Mouse (Mus musculus) neural tube, embryonic 10.5 days (tissue): ENCODE measurements at regions not wholly inside any gene's neighbourhood (a gene's known extent, or its start where the extent isn't known, plus 50 kb on each side); places are given as distances from the start of the nearest gene placed in this dataset.

ENCODE experiments used
- DNase-seq: peaks from one replicate; pipeline ENCODE4 v3.0.0-alpha.2; 2017; ENCODE audit warnings: low spot score; ENCODE audit errors: extremely low spot score

DNA sequence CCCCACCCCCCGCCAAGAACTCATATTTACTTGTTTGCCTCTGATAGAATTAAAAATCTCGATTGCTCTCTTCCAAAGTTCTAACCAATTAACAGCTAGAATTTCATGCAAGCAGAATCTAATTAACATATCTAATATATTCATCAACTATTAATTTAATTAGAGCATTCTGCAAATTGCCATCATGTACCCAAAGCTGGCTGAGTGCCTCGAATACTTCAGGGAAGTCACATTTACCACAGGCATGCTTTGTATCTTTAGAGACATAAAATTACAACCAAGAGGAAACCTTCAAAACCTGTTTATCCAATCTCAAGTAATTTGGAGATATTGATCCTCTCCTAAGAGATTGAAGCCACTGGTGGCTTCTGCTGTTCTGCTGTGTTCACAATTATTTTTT is 401.6 kb upstream of the Nmur2 start:
- no peak for DNase-seq

DNA sequence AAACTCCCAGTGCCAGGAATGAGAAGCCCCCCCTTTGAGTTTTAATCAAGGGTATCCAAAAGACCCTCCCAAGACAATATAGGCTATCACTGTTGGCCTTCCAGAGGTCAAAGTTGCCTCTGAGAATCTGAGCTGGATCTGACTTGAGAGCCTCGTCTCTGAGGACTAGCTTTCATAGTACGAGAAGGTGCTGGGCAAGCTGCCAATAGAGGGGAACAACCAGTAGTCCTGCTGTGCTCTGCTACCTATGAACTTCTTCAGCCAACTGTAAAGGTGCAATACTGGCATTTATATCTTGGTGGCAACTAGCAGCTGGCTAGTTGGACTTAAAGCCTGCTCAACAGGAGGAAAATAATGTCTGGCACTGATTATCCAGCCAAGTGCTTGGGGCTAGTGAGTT is 400.3 kb upstream of the Nmur2 start:
- no peak for DNase-seq

DNA sequence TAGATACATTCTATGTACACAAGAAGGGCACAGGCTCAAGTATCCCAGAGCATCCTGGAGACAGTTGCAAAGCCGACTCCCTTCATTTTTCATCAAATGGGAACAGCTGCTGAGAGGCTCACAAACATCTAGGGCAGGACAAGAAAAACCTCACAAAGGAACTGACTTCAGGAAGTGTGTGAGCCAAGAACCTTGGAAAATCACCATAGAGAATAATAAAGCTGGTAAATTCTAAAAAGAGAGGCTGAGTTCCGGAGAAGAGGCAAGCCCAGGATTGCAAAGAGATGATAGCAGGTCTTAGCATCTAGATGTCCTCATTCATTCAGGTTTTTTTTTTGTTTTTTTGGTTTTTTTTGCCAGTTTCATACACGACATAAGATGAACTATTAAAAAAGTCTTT is 390.3 kb upstream of the Nmur2 start:
- DNase-seq = no peak

DNA sequence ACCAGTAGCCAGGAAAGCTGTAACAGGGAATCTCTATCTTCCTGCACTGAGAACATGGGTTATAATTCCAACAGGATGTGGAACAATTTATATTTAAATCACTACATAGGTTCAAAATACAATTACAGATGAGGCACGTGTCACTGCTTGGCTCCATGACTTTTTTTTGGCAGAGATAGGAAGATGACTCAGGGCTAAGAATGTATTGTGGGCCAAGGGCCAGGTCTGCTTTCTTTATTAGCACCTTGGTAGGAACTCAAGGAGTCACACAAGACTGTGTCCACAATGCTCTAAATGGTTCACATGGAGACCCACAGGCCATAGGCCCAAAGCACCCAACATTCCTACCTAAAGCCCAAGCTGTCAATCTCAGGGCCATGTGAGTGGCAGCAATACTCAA is 344.0 kb upstream of the Nmur2 start:
- no peak for DNase-seq

DNA sequence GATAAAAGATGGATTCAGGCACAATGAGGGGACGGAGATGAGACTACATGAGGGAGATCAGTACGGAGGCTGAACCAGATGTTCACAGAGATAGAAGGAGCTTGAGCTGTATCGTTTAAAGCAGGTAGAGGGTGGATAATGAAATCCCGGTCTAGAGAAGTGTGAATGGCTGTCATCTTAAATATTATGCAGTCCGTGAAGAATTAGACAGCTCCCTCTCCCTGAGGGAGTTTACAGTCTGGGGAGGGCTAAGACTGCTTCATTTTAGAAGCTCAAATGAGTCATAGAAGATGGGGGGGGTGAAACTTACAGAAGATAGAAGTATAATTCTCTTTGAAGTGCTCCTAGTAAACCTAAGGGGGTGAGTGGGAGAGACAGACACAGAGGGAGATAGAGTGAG is 336.7 kb upstream of the Nmur2 start:
- no peak for DNase-seq

DNA sequence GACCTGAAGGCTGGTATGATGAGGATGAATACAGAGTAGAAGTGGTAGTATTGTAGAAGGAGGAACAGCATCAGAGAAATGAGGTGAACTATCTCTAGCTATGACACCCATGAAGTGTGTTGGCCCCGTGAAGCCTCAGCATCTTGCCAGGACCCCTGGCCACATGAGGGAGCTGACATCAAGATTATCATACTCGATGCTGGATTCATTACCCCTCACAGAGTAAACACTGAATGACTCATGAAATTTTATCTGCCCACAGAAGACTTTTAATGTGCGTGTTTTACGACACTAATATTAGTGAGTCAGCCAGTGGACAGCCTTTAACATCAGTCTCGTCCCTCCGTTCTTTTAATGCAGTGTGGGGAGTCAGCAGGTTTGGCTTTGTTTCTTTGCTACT is 333.5 kb upstream of the Nmur2 start:
- DNase-seq = no peak

DNA sequence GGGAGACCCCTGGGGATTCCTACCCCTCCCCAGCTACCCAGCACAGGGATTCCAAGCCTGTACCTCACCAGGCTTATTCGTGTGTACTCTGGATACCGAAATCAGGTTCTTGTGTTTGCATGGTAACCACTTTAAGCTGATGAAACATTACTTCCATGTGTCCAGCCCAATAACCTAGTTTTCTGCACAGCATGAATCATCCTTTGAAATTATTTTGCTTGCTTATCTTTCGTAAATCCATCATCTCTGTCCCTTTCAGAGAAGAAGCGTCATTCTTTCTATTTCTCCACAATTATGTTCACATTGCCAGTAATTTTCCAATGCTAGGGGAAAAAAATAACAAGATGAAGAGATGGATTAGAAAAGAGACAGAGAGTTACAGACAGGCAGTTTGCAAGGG is 332.8 kb upstream of the Nmur2 start:
- DNase-seq = no peak

DNA sequence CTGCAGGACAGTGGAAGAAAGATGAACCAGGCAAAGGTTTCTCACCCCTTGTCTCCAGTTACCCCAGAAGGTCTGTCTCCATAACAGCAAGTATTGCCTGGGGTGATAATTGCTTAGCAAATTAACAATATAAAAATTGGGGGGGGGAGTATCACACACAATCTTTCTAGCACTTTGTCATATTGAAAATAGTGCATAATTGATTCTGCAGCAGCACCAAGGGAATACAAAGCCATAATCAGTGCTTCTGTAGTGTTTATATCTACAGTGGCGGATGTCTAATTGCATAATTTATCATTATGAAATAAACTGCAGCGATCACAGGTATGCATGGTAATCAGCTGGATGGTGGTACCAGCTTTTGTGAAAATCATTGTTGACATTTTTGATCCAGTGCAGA is 316.9 kb upstream of the Nmur2 start:
- no peak for DNase-seq

DNA sequence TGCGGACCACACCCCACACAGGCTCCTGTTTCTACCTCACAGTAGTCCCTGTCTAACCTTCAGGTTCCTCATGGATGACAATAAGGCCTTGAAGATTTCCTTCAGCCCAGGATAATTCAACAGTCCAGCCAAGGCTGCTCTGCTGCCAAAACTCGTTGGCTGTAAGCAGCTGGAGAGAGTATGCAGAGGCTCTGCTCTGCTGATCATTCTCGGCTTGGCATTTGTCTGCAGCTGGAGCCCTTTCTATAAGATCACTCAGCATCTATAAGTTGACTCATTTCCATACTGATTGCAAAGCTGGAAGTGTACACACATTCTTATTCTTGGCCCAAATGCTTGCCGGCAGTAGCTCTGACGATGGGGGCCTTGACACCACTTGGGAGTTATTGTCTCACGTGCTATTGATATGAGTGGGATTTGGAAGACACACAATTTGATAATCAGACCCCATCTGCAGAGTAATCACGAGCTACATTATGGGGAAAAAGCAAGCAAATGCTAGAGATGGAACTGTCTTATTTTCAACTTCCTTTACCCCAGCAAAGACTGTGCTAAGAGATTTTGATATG is 311.1 kb upstream of the Nmur2 start:
- DNase-seq = no peak

DNA sequence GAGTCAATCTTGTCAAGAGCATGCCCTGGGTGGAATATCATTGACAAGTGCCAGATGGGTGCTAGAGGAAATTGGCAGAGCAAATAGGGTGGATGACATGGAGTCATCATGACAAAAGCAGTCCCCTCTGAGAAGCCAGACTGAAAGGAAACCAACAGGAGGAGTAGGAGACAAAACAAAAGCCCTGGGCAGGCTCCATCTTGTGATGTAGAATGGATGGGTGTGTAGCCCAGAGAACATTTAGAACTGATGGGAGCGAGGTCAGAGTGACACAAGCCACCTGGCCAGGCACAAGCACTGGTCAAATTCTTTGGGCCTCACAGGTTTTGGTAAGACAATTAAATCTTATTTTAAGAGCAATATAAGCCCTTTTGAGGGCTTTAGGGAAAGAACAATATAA is 310.4 kb upstream of the Nmur2 start:
- no peak for DNase-seq

DNA sequence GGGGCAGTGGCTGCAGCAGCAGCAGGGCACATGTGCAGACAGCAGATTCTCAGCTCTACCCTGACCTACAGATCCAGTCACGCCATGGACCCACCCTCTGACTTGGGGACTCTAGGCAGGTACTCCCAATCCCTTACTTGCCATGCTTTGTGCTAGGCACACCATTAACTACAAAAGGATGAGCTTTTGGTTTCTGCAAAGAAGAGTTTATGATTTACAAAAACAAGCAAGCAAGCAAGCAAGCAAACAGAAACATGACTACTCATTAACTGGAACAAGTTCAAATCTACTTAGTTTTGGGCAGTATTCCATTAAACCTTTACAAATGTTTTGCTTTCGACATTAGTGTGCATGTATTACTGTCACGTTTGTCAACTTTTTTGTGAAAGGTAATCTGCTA is 309.0 kb upstream of the Nmur2 start:
- DNase-seq = no peak

DNA sequence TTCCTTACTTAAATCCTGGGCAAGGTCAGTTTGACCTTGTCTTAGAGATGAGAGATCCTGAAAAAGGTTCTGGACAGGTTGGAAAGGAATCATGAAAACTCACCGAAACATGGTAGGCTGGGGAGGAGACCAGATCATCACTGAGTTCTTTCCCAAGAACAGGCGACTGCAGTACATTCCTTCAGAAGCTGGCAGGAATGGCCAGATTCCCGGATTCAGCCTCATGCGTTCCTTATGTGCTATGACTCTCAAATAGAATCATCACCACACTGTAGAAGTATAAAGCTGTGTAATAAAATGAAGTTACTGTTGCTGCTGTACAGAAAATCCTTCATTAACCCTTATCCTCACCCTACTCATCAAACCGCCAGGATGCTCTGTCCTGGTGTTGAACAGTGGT is 307.6 kb upstream of the Nmur2 start:
- DNase-seq = no peak

DNA sequence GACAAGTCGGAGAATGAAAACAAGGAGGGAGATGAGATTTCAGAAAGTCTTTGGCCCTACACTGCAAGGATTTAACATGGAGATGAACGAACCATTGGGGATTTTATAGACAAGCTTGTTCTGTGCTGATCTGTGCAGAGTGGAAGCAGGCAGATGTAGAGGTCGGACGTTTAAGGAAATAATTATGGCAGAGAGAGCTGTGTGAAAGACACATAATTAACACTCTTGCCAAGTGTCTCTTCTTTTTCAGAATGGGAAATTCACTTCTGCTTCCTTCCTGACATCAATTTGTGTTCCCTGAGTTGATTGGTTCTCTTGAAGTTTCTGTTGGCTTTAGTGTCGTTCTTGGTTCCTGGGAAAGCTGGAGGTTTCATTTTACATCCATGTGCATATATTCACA is 302.3 kb upstream of the Nmur2 start:
- DNase-seq = no peak

DNA sequence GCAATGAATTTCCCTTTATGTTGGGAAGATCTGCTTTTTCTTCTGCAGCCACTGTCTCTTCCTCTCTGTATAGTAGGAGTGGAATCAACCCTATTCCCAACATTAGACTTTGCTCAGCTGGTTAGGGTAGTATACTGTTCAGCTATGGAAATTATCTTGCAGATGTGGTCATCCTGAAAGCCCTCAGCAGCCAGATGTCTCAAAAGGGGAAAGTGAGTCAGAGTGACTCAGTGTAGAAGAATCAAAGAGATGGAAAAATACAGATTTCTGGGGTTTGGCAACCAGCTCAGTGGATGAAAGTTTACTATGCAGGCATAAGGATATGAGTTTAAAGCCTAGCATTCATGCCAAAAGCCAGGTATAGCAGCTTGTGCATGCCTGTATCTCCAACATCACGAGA is 300.9 kb upstream of the Nmur2 start:
- DNase-seq = no peak

DNA sequence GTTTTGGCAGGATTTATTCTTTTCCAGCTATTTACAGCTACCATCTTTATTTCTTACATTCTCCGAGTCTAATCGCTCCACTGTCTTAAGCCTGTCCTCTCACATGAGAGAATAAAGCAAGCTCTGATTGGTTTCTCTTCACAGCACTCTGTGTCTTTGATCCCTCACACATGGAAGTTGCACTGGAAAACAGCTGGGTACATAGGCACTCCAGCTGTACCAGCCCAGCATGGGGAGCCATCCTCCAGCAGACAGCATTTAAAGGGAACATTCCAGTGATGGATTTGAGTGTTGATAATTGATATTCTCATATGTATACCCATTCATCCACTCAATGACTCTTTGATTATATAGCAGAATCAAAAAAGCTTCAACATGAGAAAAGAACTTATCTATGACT is 300.2 kb upstream of the Nmur2 start:
- no peak for DNase-seq

DNA sequence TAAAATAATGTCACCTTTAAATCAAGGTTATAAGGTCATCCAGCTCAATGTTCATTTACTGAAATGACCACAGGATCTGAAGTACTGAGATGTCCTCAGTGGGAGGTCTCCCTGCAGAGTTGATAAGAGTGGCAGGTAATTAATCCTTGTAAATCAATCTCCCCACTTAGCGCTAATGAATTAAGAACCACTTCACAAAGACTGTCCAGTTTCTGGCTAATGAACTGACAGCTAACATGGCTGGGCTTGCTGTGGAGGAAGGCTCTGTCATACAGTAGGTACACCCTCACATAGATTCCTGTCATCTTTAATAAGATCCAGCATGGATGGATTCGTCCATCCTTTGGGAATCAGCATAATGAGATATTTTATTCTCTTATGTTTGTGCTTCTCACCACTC is 297.7 kb upstream of the Nmur2 start:
- no peak for DNase-seq

DNA sequence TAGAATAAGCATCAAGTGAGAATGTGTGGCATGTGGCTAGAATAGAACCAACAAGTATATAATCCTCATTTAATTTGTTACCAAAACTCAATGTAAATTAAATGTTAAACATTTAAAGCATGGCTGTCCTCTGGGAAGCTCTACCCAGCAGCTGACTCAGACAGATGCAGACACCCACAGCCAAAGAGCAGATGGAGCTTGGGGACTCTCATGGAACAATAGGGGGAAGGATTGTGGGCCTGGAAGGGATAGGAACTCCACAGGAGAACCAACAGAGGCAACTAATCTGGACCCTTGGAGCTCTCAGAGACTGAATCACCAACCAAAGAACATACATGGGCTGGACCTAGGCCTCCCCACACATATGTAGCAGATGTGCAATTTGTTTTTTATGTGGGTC is 295.1 kb upstream of the Nmur2 start:
- no peak for DNase-seq

DNA sequence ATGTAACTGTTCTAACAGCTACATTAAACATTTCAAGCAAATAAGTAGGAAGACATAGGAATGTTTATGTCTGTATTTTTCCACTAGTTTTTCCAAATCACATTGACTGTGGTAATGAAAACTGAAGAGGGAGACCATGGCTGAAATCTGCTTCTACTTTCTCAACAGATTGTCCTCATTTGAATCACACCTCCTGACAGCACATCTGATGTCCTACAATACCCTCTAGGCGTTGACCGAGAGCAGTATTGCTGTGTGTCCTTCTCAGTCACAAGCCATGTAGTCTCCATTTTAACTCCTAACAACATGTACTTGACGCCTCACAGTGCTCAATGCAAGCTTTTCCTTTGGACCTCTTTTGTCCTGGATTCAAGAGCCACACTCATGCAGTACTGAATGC is 279.5 kb upstream of the Nmur2 start:
- DNase-seq = no peak

DNA sequence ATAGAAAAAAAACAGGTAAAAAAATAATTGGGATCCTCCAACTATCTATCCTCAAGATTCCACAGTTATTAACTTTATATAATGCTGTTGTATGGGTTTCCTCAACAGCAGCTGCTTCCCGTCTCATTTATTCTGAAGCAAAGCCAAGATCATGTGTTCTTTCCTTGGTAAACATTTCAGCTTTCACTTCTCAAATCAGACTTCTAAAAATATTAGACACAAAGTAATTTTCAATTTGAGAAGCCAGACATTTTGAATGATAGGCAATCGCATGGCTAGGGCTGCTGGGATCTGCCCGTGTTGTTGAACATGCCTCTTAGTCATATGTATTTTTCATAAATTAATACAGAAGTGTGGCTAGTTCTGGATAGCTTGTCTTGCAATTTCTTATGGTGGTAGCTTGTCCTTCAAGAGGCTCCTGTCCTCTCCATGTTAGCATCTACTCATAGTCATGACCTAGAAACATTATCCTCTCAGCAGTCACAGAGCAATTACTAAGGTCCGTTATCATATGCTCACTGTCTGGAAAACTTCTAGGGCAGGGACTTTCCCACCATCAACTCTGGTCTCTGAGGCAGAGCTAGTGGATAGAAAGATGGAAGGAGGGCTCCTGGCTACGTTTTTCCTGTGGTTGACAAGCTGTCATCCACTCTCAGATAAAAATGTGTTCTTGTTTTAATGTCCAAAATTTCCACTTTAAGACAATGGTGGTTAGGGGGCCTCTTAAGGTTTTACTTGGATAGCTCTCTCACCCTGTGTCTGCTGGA is 274.6 kb upstream of the Nmur2 start:
- DNase-seq = no peak

DNA sequence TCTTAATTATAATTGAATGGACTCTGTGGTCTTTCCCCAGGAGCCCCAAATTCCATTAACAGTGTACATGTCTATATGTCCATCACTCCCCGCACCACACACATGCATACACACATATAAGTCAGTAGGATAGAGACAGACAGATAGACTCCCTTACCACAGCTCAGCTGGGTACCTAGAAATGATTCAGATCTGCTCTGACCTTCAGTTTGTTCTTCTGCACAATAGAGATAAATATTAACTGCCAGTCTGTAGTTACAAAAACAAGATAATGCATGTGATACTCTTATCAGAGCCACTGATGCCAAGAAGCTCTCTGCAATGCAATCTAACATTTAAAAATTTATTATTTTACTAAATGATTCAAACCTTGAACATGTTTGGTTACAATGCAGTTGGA is 268.7 kb upstream of the Nmur2 start:
- no peak for DNase-seq

DNA sequence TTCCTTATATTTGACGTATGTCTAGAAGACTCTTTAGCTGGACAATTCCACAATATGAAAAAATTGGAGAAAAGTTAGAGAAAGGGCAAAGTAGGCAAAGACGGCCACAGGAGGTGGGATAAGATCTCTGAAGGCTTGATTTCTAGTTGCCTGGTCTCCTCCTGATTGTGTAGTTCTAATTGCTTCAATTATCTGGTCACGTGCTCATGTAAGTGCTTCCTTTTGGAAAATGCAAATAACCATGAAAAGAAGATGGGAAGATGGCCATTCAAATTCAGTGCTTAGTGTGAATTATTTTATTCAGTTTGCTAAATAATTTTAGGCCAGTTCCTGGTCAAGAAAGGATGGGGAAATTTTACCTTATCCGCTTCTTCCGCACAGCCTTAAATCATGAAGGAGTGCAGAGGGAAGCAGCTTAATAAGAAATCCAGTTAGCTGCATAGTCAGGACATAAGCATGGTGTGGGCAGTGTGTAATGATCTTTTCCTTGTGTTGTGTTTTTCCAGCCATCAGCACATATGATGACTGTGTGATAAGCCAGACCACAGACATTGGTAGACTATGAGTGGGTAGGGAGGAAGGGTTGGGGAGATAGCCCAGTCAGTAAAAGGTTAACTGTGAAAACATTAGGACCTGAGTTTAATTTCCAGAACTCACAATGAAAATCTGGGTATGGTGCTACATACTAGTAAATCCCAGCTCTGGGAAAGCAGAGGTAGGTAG is 267.7 kb upstream of the Nmur2 start:
- no peak for DNase-seq

DNA sequence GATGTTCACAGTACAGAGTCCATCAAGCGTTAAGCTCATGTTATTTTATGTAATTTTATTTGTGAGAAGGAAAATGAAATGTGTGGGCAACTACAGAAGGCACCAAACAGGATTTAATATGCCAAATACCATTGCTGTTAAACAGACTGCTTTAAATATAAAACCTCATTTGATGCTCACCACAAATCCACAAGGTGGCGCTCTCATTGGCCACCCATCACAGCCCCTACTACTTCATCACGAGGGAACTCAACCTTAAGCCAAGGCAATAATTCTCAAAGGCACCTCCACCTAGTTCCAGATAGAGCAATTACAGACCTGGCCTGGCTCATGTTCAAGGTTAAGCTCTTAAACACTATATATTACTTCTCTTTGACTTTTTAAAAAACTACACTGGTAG is 266.2 kb upstream of the Nmur2 start:
- DNase-seq = no peak
